Mouse (Mus musculus): ENCODE results near the gene Lnpep. TPM values are rescaled to one million over a fixed set of nuclear protein-coding genes. Genes with fewer than 3 reads are reported as not detected.

Gene Lnpep
- polyA plus RNA-seq, 1 experiment from 2014 or later, result 9.2 TPM

GRCm38 (mm10) chr17:17625887-17626679 is 1.2 kb upstream of the Lnpep start:
- no peaks in the 10 kb centered on the region for H3K27me3 ChIP-seq (replicated peaks)
- H3K9me3 ChIP-seq, result no peaks in the 10 kb centered on the region
- peaks cover 6% of the 10 kb centered on the region; the same call in 1 of the 2 replicates for H3K4me1 ChIP-seq
- WGBS, result 32% methylated on average over 7 of the region's 7 CpGs
- peak overlapping the region; percentile 63 for H3K4me2 ChIP-seq
- H3K36me3 ChIP-seq, result no peaks in the 10 kb centered on the region
- H3K27ac ChIP-seq, result peak overlapping the region; percentile 100
- H3K9ac ChIP-seq, result peak overlapping the region; percentile 98; the same call in 1 of the 2 replicates
- H3K4me3 ChIP-seq (replicated peaks), result peak overlapping the region; percentile 92
- ATAC-seq (ENCODE audit: insufficient read depth, low FRiP score, low read depth), result no peak

- peak overlapping the region; percentile 98 for H3K9ac ChIP-seq
- no peaks in the 10 kb centered on the region for H3K36me3 ChIP-seq
- under 1% methylated on average over 51 of the region's 51 CpGs for WGBS
- ATAC-seq (ENCODE audit: insufficient read depth, low FRiP score, low read depth), result peak; percentile 97
- peaks cover 6% of the 10 kb centered on the region; the same call in 1 of the 2 replicates for H3K4me1 ChIP-seq
- H3K27ac ChIP-seq, result peak overlapping the region; percentile 100
- H3K9me3 ChIP-seq, result no peaks in the 10 kb centered on the region
- no peaks in the 10 kb centered on the region for H3K27me3 ChIP-seq (replicated peaks)
- peak overlapping the region; percentile 92 for H3K4me3 ChIP-seq (replicated peaks)
- H3K4me2 ChIP-seq, result peak overlapping the region; percentile 63
These were observed 361 bp downstream of the Lnpep start for GRCm38 (mm10) chr17:17624421-17624956.

GRCm38 (mm10) chr17:17623890-17624420 is 895 bp downstream of the Lnpep start:
- Histone ChIP-seq H3K36me3 (no peaks in the 10 kb centered on the region), H3K27me3 (replicated peaks) (no peaks in the 10 kb centered on the region), H3K9me3 (no peaks in the 10 kb centered on the region), H3K4me2 (peak overlapping the region; percentile 63), H3K4me3 (replicated peaks) (peak overlapping the region; percentile 92), H3K4me1 (peaks cover 6% of the 10 kb centered on the region; the same call in 1 of the 2 replicates), H3K9ac (peak overlapping the region; percentile 81), H3K27ac (peak overlapping the region; percentile 100)
- WGBS, result under 1% methylated on average over 34 of the region's 42 CpGs
- ATAC-seq (ENCODE audit: insufficient read depth, low FRiP score, low read depth), result no peak

GRCm38 (mm10) chr17:17623221-17623889 is 1.5 kb downstream of the Lnpep start:
- H3K9ac ChIP-seq, result peak overlapping the region; percentile 81
- no peaks in the 10 kb centered on the region for H3K9me3 ChIP-seq
- ATAC-seq (ENCODE audit: insufficient read depth, low FRiP score, low read depth), result no peak
- H3K4me3 ChIP-seq (replicated peaks), result peak overlapping the region; percentile 92
- H3K4me2 ChIP-seq, result peak overlapping the region; percentile 63
- peak overlapping the region; percentile 100 for H3K27ac ChIP-seq
- H3K27me3 ChIP-seq (replicated peaks), result no peaks in the 10 kb centered on the region
- H3K36me3 ChIP-seq, result no peaks in the 10 kb centered on the region
- peaks cover 6% of the 10 kb centered on the region; the same call in 1 of the 2 replicates for H3K4me1 ChIP-seq
- 6% methylated on average over 7 of the region's 7 CpGs for WGBS

GRCm38 (mm10) chr17:17622576-17622975 is 2.3 kb downstream of the Lnpep start:
- Histone ChIP-seq H3K4me3 (replicated peaks) (no peak overlapping the region), H3K4me1 (peaks cover 8% of the 10 kb centered on the region; the same call in 1 of the 2 replicates), H3K9me3 (no peaks in the 10 kb centered on the region), H3K9ac (no peak overlapping the region), H3K27ac (no peak overlapping the region), H3K36me3 (no peaks in the 10 kb centered on the region), H3K4me2 (no peak overlapping the region), H3K27me3 (replicated peaks) (no peaks in the 10 kb centered on the region)
- ATAC-seq (ENCODE audit: insufficient read depth, low FRiP score, low read depth), result no peak
- 90% methylated on average over 1 of the region's 1 CpGs for WGBS

GRCm38 (mm10) chr17:17621586-17621985 is 3.3 kb downstream of the Lnpep start:
- Histone ChIP-seq H3K4me2 (no peak overlapping the region), H3K4me1 (peaks cover 8% of the 10 kb centered on the region; the same call in 1 of the 2 replicates), H3K4me3 (replicated peaks) (no peak overlapping the region), H3K9me3 (no peaks in the 10 kb centered on the region), H3K27me3 (replicated peaks) (no peaks in the 10 kb centered on the region), H3K9ac (no peak overlapping the region), H3K27ac (no peak overlapping the region), H3K36me3 (no peaks in the 10 kb centered on the region)
- ATAC-seq (ENCODE audit: insufficient read depth, low FRiP score, low read depth), result no peak
- WGBS, result 68% methylated on average over 3 of the region's 3 CpGs

GRCm38 (mm10) chr17:17618463-17618862 is 6.4 kb downstream of the Lnpep start:
- Histone ChIP-seq H3K4me3 (replicated peaks) (no peak overlapping the region), H3K4me2 (no peak overlapping the region), H3K36me3 (no peaks in the 10 kb centered on the region), H3K27ac (no peak overlapping the region), H3K27me3 (replicated peaks) (no peaks in the 10 kb centered on the region), H3K4me1 (peaks cover 2% of the 10 kb centered on the region; the same call in 1 of the 2 replicates), H3K9me3 (no peaks in the 10 kb centered on the region), H3K9ac (no peak overlapping the region)
- 80% methylated on average over 1 of the region's 1 CpGs for WGBS
- no peak for ATAC-seq (ENCODE audit: insufficient read depth, low FRiP score, low read depth)

- ATAC-seq (ENCODE audit: insufficient read depth, low FRiP score, low read depth), result no peak
These were observed 7.2 kb downstream of the Lnpep start for GRCm38 (mm10) chr17:17617440-17618204.

GRCm38 (mm10) chr17:17612336-17612735 is 12.5 kb downstream of the Lnpep start:
- WGBS, result 78% methylated on average over 2 of the region's 2 CpGs
- no peaks in the 10 kb centered on the region for H3K36me3 ChIP-seq
- no peaks in the 10 kb centered on the region for H3K9me3 ChIP-seq
- H3K4me3 ChIP-seq (replicated peaks), result no peak overlapping the region
- ATAC-seq (ENCODE audit: insufficient read depth, low FRiP score, low read depth), result no peak
- H3K4me1 ChIP-seq, result no peaks in the 10 kb centered on the region; the same call in 1 of the 2 replicates
- H3K27me3 ChIP-seq (replicated peaks), result no peaks in the 10 kb centered on the region
- no peak overlapping the region for H3K4me2 ChIP-seq
- H3K9ac ChIP-seq, result no peak overlapping the region
- H3K27ac ChIP-seq, result no peak overlapping the region

More at GRCm38 (mm10) chr17:17617440-17618204, 7.2 kb downstream of the Lnpep start:
- no peaks in the 10 kb centered on the region for H3K36me3 ChIP-seq
- no peaks in the 10 kb centered on the region for H3K9me3 ChIP-seq
- no peaks in the 10 kb centered on the region for H3K27me3 ChIP-seq (replicated peaks)
- no peak overlapping the region for H3K4me3 ChIP-seq (replicated peaks)
- H3K4me2 ChIP-seq, result no peak overlapping the region
- H3K4me1 ChIP-seq, result peaks cover 2% of the 10 kb centered on the region; the same call in 1 of the 2 replicates
- 85% methylated on average over 4 of the region's 4 CpGs for WGBS
- H3K27ac ChIP-seq, result no peak overlapping the region
- no peak overlapping the region for H3K9ac ChIP-seq

- Histone ChIP-seq H3K4me1 (no peaks in the 10 kb centered on the region), H3K9ac (no peak overlapping the region), H3K4me3 (replicated peaks) (no peak overlapping the region), H3K9me3 (no peaks in the 10 kb centered on the region), H3K27ac (no peak overlapping the region), H3K36me3 (no peaks in the 10 kb centered on the region), H3K27me3 (replicated peaks) (no peaks in the 10 kb centered on the region), H3K4me2 (no peak overlapping the region)
- no peak for ATAC-seq (ENCODE audit: insufficient read depth, low FRiP score, low read depth)
- 72% methylated on average over 3 of the region's 3 CpGs for WGBS
These were observed 15.3 kb downstream of the Lnpep start for GRCm38 (mm10) chr17:17609523-17609922.

- Histone ChIP-seq H3K4me1 (no peaks in the 10 kb centered on the region), H3K4me2 (no peak overlapping the region), H3K36me3 (no peaks in the 10 kb centered on the region), H3K9me3 (no peaks in the 10 kb centered on the region), H3K27ac (no peak overlapping the region), H3K27me3 (replicated peaks) (no peaks in the 10 kb centered on the region), H3K9ac (no peak overlapping the region), H3K4me3 (replicated peaks) (no peak overlapping the region)
- 84% methylated on average over 5 of the region's 5 CpGs for WGBS
- no peak for ATAC-seq (ENCODE audit: insufficient read depth, low FRiP score, low read depth)
These were observed 16.3 kb downstream of the Lnpep start for GRCm38 (mm10) chr17:17608416-17608988.
